In genomic region chr12:116943883-116944282, GRCm38 (mm10) we compare ENCODE assay signal across 13 mouse cellular contexts.
"Had no signal": no experiment of that assay in that cellular context is flagged by ENCODE, and none has a peak within 500 bp of the region (broad histone marks: within the 10 kb centered on the region; RNA-seq: fewer than 3 reads in every experiment).

No protein-coding gene starts in this region.

- H3K27ac ChIP-seq: layer of hippocampus, adult 2 months; limb, embryonic 10.5 days; liver, embryonic 15.5 days; midbrain, embryonic 13.5 days; neural tube, embryonic 12.5 days; stomach, postnatal 0 days had no signal

- H3K9me3 ChIP-seq: limb, embryonic 10.5 days; liver, embryonic 15.5 days; midbrain, embryonic 13.5 days; neural tube, embryonic 12.5 days had no signal

- H3K36me3 ChIP-seq: limb, embryonic 10.5 days; liver, embryonic 15.5 days; midbrain, embryonic 13.5 days; neural tube, embryonic 12.5 days had no signal

- H3K4me3 ChIP-seq: layer of hippocampus, adult 2 months; limb, embryonic 10.5 days; liver, embryonic 15.5 days; midbrain, embryonic 13.5 days; neural tube, embryonic 12.5 days had no signal

- DNase-seq: kidney, postnatal 10 days; kidney, postnatal 4 days; lung, adult 2 months; lung, postnatal 36 days; thymus, postnatal 4 days had no signal

- H3K4me1 ChIP-seq: liver, embryonic 15.5 days; neural tube, embryonic 12.5 days had no signal

- H3K9ac ChIP-seq: liver, embryonic 15.5 days; midbrain, embryonic 13.5 days; neural tube, embryonic 12.5 days had no signal

- H3K4me2 ChIP-seq: liver, embryonic 11.5 days; liver, embryonic 15.5 days; midbrain, embryonic 13.5 days; neural tube, embryonic 12.5 days had no signal

- ATAC-seq: lung, postnatal 0 days; midbrain, embryonic 13.5 days had no signal

- H3K27me3 ChIP-seq: liver, embryonic 15.5 days; midbrain, embryonic 13.5 days; neural tube, embryonic 12.5 days had no signal
